Mouse (Mus musculus): Measurements from ENCODE around the gene Sfxn5.

- TF ChIP-seq CTCF (IDR thresholded peaks at IDR 0.05; ENCODE audit: borderline replicate concordance, extremely low read depth, insufficient read depth, insufficient read length) = no peak
- no peak for TF ChIP-seq POLR2A (IDR thresholded peaks at IDR 0.05; ENCODE audit: borderline replicate concordance, extremely low read depth, insufficient read depth, insufficient read length, poor library complexity, severe bottlenecking)
Observed at GRCm38 (mm10) chr6:85237595-85238337, 95.5 kb downstream of the Sfxn5 start.
